Mouse (Mus musculus): Measurements from ENCODE around the gene Mypn.

- no peak for TF ChIP-seq CTCF (IDR thresholded peaks at IDR 0.05; ENCODE audit: low read depth)
- TF ChIP-seq EP300 (optimal IDR thresholded peaks at IDR 0.05), result no peak
Measured at GRCm38 (mm10) chr10:63160671-63161070, 43.1 kb downstream of the Mypn start.
